Comparison of ENCODE assay signal across 8 mouse cellular contexts in genomic region chr16:25967297-25967696, GRCm38 (mm10).
DNase-seq lines count a peak whose midpoint lies in the region; ATAC-seq and TF ChIP-seq lines count a peak whose summit lies in the region.

No protein-coding gene starts in this region.

- peak; percentile 66 for TF ChIP-seq CTCF in kidney, adult 2 months (conservative IDR thresholded peaks at IDR 0.05; ENCODE audit: insufficient read depth, insufficient read length, low read depth, low read length)

- no peak overlapping the region for H3K4me2 ChIP-seq in hindbrain, embryonic 14.5 days (replicated peaks)
- no peak overlapping the region for H3K4me2 ChIP-seq in midbrain, embryonic 16.5 days (ENCODE audit: low read length)

- DNase-seq in kidney, adult 2 months: peak; percentile 75
- DNase-seq in kidney, adult 11 months: no peak
- peak; percentile 82 for DNase-seq in adrenal gland, postnatal 10 days
- DNase-seq in embryonic facial prominence, embryonic 10.5 days (ENCODE audit: low spot score): peak; percentile 65
- peak; percentile 90 for DNase-seq in hindbrain, embryonic 14.5 days (ENCODE audit: low spot score)
- DNase-seq in left cerebral cortex, postnatal 14 days (ENCODE audit: low spot score in 2 of 2): peak; percentile 84 to 89
- peak; percentile 72 for DNase-seq in splenic B cell, adult 2 months (ENCODE audit: low read depth, low spot score)

- no peaks in the 10 kb centered on the region for H3K27me3 ChIP-seq in kidney, adult 2 months (replicated peaks; ENCODE audit: control insufficient read depth, insufficient read depth, low read length)
- H3K27me3 ChIP-seq in embryonic facial prominence, embryonic 10.5 days (replicated peaks; ENCODE audit: low read depth, poor library complexity, severe bottlenecking): no peaks in the 10 kb centered on the region
- no peaks in the 10 kb centered on the region for H3K27me3 ChIP-seq in hindbrain, embryonic 14.5 days (ENCODE audit: control insufficient read depth, insufficient read depth, low read length)
- H3K27me3 ChIP-seq in midbrain, embryonic 16.5 days (ENCODE audit: control insufficient read depth, insufficient read depth, low read depth, low read length): no peaks in the 10 kb centered on the region
- no peaks in the 10 kb centered on the region for H3K27me3 ChIP-seq in splenic B cell, adult 2 months (ENCODE audit: control insufficient read depth, insufficient read depth, low read length, poor library complexity, severe bottlenecking)

- H3K4me1 ChIP-seq in kidney, adult 2 months (ENCODE audit: control insufficient read depth, insufficient read depth, low read length): no peaks in the 10 kb centered on the region
- H3K4me1 ChIP-seq in embryonic facial prominence, embryonic 10.5 days: no peaks in the 10 kb centered on the region
- no peaks in the 10 kb centered on the region for H3K4me1 ChIP-seq in hindbrain, embryonic 14.5 days (replicated peaks; ENCODE audit: control insufficient read depth, insufficient read depth, low read length)
- no peaks in the 10 kb centered on the region for H3K4me1 ChIP-seq in midbrain, embryonic 16.5 days (ENCODE audit: control insufficient read depth, insufficient read depth, low read length)

- H3K4me3 ChIP-seq in kidney, adult 2 months (ENCODE audit: insufficient read depth, low read depth, low read length): no peak overlapping the region
- no peak overlapping the region for H3K4me3 ChIP-seq in embryonic facial prominence, embryonic 10.5 days
- no peak overlapping the region for H3K4me3 ChIP-seq in hindbrain, embryonic 14.5 days (replicated peaks; ENCODE audit: low read length)
- H3K4me3 ChIP-seq in midbrain, embryonic 16.5 days (ENCODE audit: low read depth, low read length): no peak overlapping the region

- H3K36me3 ChIP-seq in kidney, adult 2 months (ENCODE audit: control insufficient read depth, insufficient read depth, low read length): peaks cover 17% of the 10 kb centered on the region
- no peaks in the 10 kb centered on the region for H3K36me3 ChIP-seq in embryonic facial prominence, embryonic 10.5 days (replicated peaks)
- H3K36me3 ChIP-seq in hindbrain, embryonic 14.5 days (replicated peaks; ENCODE audit: control insufficient read depth, insufficient read depth): no peaks in the 10 kb centered on the region
- no peaks in the 10 kb centered on the region for H3K36me3 ChIP-seq in midbrain, embryonic 16.5 days (ENCODE audit: control insufficient read depth, insufficient read depth, low read length)
- no peaks in the 10 kb centered on the region for H3K36me3 ChIP-seq in splenic B cell, adult 2 months (ENCODE audit: control insufficient read depth, insufficient read depth, low read length, poor library complexity, severe bottlenecking)

- 9% methylated on average over 3 of the region's 3 CpGs for WGBS in kidney, adult 2 months
- WGBS in embryonic facial prominence, embryonic 10.5 days: 30% methylated on average over 3 of the region's 3 CpGs
- WGBS in hindbrain, embryonic 14.5 days: 20% methylated on average over 3 of the region's 3 CpGs
- 15% methylated on average over 3 of the region's 3 CpGs for WGBS in midbrain, embryonic 16.5 days

- no peak overlapping the region for H3K27ac ChIP-seq in kidney, adult 2 months (ENCODE audit: insufficient read depth, low read depth, low read length)
- no peak overlapping the region for H3K27ac ChIP-seq in embryonic facial prominence, embryonic 10.5 days (replicated peaks)
- no peak overlapping the region for H3K27ac ChIP-seq in hindbrain, embryonic 14.5 days
- H3K27ac ChIP-seq in midbrain, embryonic 16.5 days (ENCODE audit: low read length): no peak overlapping the region

- no peaks in the 10 kb centered on the region for H3K9me3 ChIP-seq in embryonic facial prominence, embryonic 10.5 days
- H3K9me3 ChIP-seq in hindbrain, embryonic 14.5 days (ENCODE audit: control insufficient read depth, low read length): no peaks in the 10 kb centered on the region
- no peaks in the 10 kb centered on the region for H3K9me3 ChIP-seq in midbrain, embryonic 16.5 days (replicated peaks; ENCODE audit: control insufficient read depth, low read length, poor library complexity, severe bottlenecking)

- no peak overlapping the region for H3K9ac ChIP-seq in hindbrain, embryonic 14.5 days
- no peak overlapping the region for H3K9ac ChIP-seq in midbrain, embryonic 16.5 days (ENCODE audit: low read depth, low read length)

- intact Hi-C loops in left cerebral cortex, postnatal 14 days (cut with DNase I): loop anchor here (2.0 to 5.0 kb wide), 2 partner anchors 234 to 1170 kb away; no protein-coding TSS in a partner anchor

- no peak for TF ChIP-seq POLR2A in kidney, adult 2 months (IDR thresholded peaks at IDR 0.05; ENCODE audit: low read depth, low read length)

- peak; percentile 73; the same call in 1 of the 2 replicates for ATAC-seq in hindbrain, embryonic 14.5 days (ENCODE audit: low FRiP score)
- ATAC-seq in midbrain, embryonic 16.5 days: peak; percentile 82
